ENCODE assay signal across 25 mouse cellular contexts in genomic region chr17:11886963-11887362, GRCm38 (mm10).
DNase-seq lines count a peak whose midpoint lies in the region; ATAC-seq and TF ChIP-seq lines count a peak whose summit lies in the region.
"Had no signal": no experiment of that assay in that cellular context is flagged by ENCODE, and none has a peak within 500 bp of the region (broad histone marks: within the 10 kb centered on the region; RNA-seq: fewer than 3 reads in every experiment).

No protein-coding gene starts in this region.

- TF ChIP-seq CTCF in heart, adult 2 months (IDR thresholded peaks at IDR 0.05): no peak
- TF ChIP-seq CTCF in lung, postnatal 0 days (IDR thresholded peaks at IDR 0.05): peak; percentile 29; the same call in 1 of the 2 replicates
- TF ChIP-seq CTCF in cortical plate, adult 2 months (IDR thresholded peaks at IDR 0.05; ENCODE audit: extremely low read depth, insufficient read depth, low read length): peak; percentile 24; the same call in 1 of the 2 replicates

- peak; percentile 18 for DNase-seq in heart, adult 11 months
- DNase-seq in heart, adult 2 months: no peak
- DNase-seq in lung, postnatal 0 days (ENCODE audit: low spot score): no peak
- no peak for DNase-seq in lung, postnatal 25 days (ENCODE audit: low spot score)
- no peak for DNase-seq in gastrocnemius, postnatal 4 days (ENCODE audit: low spot score in 2 of 2)
- DNase-seq: adrenal gland, postnatal 36 days; B cell, adult 2 months; cerebellum, adult 18-20 months; heart, postnatal 14 days; kidney, adult 9 months; kidney, postnatal 36 days; lung, adult 2 months; lung, postnatal 4 days; right cerebral cortex, postnatal 14 days; spleen, adult 18-20 months; thymus, postnatal 36 days had no signal

- H3K27me3 ChIP-seq in heart, adult 2 months (ENCODE audit: control insufficient read depth, insufficient read depth, low read length): no peaks in the 10 kb centered on the region
- H3K27me3 ChIP-seq in lung, postnatal 0 days (replicated peaks; ENCODE audit: insufficient read depth, low read length): no peaks in the 10 kb centered on the region
- no peaks in the 10 kb centered on the region for H3K27me3 ChIP-seq in neural tube, embryonic 15.5 days (replicated peaks)
- H3K27me3 ChIP-seq: embryonic facial prominence, embryonic 13.5 days; heart, embryonic 12.5 days; hindbrain, embryonic 13.5 days; limb, embryonic 15.5 days; neural tube, embryonic 12.5 days had no signal

- H3K4me3 ChIP-seq in heart, adult 2 months: no peak overlapping the region
- no peak overlapping the region for H3K4me3 ChIP-seq in lung, postnatal 0 days (ENCODE audit: low read depth, low read length)
- no peak overlapping the region for H3K4me3 ChIP-seq in cortical plate, adult 2 months (ENCODE audit: insufficient read depth, low read length)
- H3K4me3 ChIP-seq in neural tube, embryonic 15.5 days (replicated peaks): no peak overlapping the region
- H3K4me3 ChIP-seq: embryonic facial prominence, embryonic 13.5 days; heart, embryonic 12.5 days; hindbrain, embryonic 13.5 days; limb, embryonic 15.5 days; neural tube, embryonic 12.5 days had no signal

- no peaks in the 10 kb centered on the region for H3K79me2 ChIP-seq in heart, adult 2 months (replicated peaks; ENCODE audit: control insufficient read depth, insufficient read depth, low read length)

- H3K9ac ChIP-seq in heart, adult 2 months (ENCODE audit: low read depth, low read length): no peak overlapping the region
- H3K9ac ChIP-seq in lung, postnatal 0 days (replicated peaks; ENCODE audit: low read depth): no peak overlapping the region
- no peak overlapping the region for H3K9ac ChIP-seq in neural tube, embryonic 15.5 days (replicated peaks)
- H3K9ac ChIP-seq: embryonic facial prominence, embryonic 13.5 days; heart, embryonic 12.5 days; hindbrain, embryonic 13.5 days; limb, embryonic 15.5 days; neural tube, embryonic 12.5 days had no signal

- no peak overlapping the region for H3K27ac ChIP-seq in heart, adult 2 months
- H3K27ac ChIP-seq in lung, postnatal 0 days (ENCODE audit: low read length): no peak overlapping the region
- H3K27ac ChIP-seq in cortical plate, adult 2 months (ENCODE audit: insufficient read depth, low read length): no peak overlapping the region
- H3K27ac ChIP-seq in neural tube, embryonic 15.5 days (replicated peaks): no peak overlapping the region
- H3K27ac ChIP-seq: embryonic facial prominence, embryonic 13.5 days; limb, embryonic 15.5 days; neural tube, embryonic 12.5 days had no signal

- WGBS in heart, adult 2 months: 78% methylated on average over 4 of the region's 4 CpGs
- 73% methylated on average over 4 of the region's 4 CpGs for WGBS in lung, postnatal 0 days
- WGBS in neural tube, embryonic 15.5 days: 86% methylated on average over 4 of the region's 4 CpGs

- TF ChIP-seq EP300 in heart, adult 2 months (IDR thresholded peaks at IDR 0.05; ENCODE audit: insufficient read depth, low read depth, low read length): no peak
- TF ChIP-seq EP300 in lung, postnatal 0 days (IDR thresholded peaks at IDR 0.05): no peak

- TF ChIP-seq POLR2A in heart, adult 2 months (IDR thresholded peaks at IDR 0.05; ENCODE audit: insufficient read depth, low read depth, low read length): no peak
- no peak for TF ChIP-seq POLR2A in cortical plate, adult 2 months (IDR thresholded peaks at IDR 0.05; ENCODE audit: extremely low read depth, insufficient read depth, low read length)

- no peaks in the 10 kb centered on the region for H3K9me3 ChIP-seq in lung, postnatal 0 days (ENCODE audit: low read length)
- H3K9me3 ChIP-seq in neural tube, embryonic 15.5 days (replicated peaks): no peaks in the 10 kb centered on the region
- H3K9me3 ChIP-seq: embryonic facial prominence, embryonic 13.5 days; heart, embryonic 12.5 days; hindbrain, embryonic 13.5 days; limb, embryonic 15.5 days; neural tube, embryonic 12.5 days had no signal

- no peak for ATAC-seq in lung, postnatal 0 days
- ATAC-seq in neural tube, embryonic 15.5 days (ENCODE audit: low FRiP score): no peak
- ATAC-seq: forebrain, embryonic 14.5 days had no signal

- H3K4me2 ChIP-seq in lung, postnatal 0 days (replicated peaks; ENCODE audit: low read depth, low read length): no peak overlapping the region
- no peak overlapping the region for H3K4me2 ChIP-seq in neural tube, embryonic 15.5 days
- H3K4me2 ChIP-seq: embryonic facial prominence, embryonic 13.5 days; heart, embryonic 12.5 days; hindbrain, embryonic 13.5 days; limb, embryonic 15.5 days; midbrain, embryonic 11.5 days; neural tube, embryonic 12.5 days had no signal

- intact Hi-C loops in heart, adult 2 months (cut with DNase I): no loop called here

- H3K36me3 ChIP-seq in heart, adult 2 months (ENCODE audit: control insufficient read depth, insufficient read depth, low read length): no peaks in the 10 kb centered on the region
- no peaks in the 10 kb centered on the region for H3K36me3 ChIP-seq in lung, postnatal 0 days (ENCODE audit: insufficient read depth, low read length)
- H3K36me3 ChIP-seq in neural tube, embryonic 15.5 days: no peaks in the 10 kb centered on the region
- H3K36me3 ChIP-seq: embryonic facial prominence, embryonic 13.5 days; heart, embryonic 12.5 days; hindbrain, embryonic 13.5 days; limb, embryonic 15.5 days; neural tube, embryonic 12.5 days had no signal

- H3K4me1 ChIP-seq in heart, adult 2 months (ENCODE audit: control insufficient read depth, insufficient read depth, low read length): no peaks in the 10 kb centered on the region
- no peaks in the 10 kb centered on the region for H3K4me1 ChIP-seq in lung, postnatal 0 days (ENCODE audit: insufficient read depth, low read depth, low read length)
- H3K4me1 ChIP-seq in cortical plate, adult 2 months (ENCODE audit: control insufficient read depth, insufficient read depth, low read length): no peaks in the 10 kb centered on the region
- H3K4me1 ChIP-seq in neural tube, embryonic 15.5 days: no peaks in the 10 kb centered on the region
- H3K4me1 ChIP-seq: embryonic facial prominence, embryonic 13.5 days; heart, embryonic 12.5 days; limb, embryonic 15.5 days; neural tube, embryonic 12.5 days had no signal
